Mouse (Mus musculus) G1E (cell line): ENCODE data around the gene Mrps12. TPM values are rescaled to one million over a fixed set of nuclear protein-coding genes. Genes with fewer than 3 reads are reported as not detected.

ENCODE experiments used
- ATAC-seq: 2 replicates; pipeline ENCODE4 v1.8.0; 2016; ENCODE audit warnings: mild to moderate bottlenecking; ENCODE audit not compliant: insufficient number of reproducible peaks, poor library complexity, low FRiP score, severe bottlenecking; ENCODE audit errors: extremely low read depth
- DNase-seq: peaks from one replicate; pipeline ENCODE4 v3.0.0; 2012; ENCODE audit warnings: low spot score
- H3K27me3 ChIP-seq: 2 replicates; pipeline ENCODE4 v1.6.1; 2012; ENCODE audit warnings: mild to moderate bottlenecking, low read length, inconsistent platforms; ENCODE audit not compliant: insufficient read depth
- H3K36me3 ChIP-seq: replicated peaks from 2 replicates; pipeline ENCODE3; 2012; ENCODE audit warnings: mild to moderate bottlenecking, inconsistent platforms
- H3K4me1 ChIP-seq: 2 replicates; pipeline ENCODE4 v1.6.1; 2012; ENCODE audit warnings: low read depth, low read length, inconsistent platforms, mixed read lengths; ENCODE audit not compliant: insufficient read depth
- H3K4me3 ChIP-seq: 2 replicates; pipeline ENCODE4 v1.5.1; 2012; ENCODE audit warnings: low read depth, mild to moderate bottlenecking, inconsistent platforms, low read length, moderate library complexity, mixed read lengths
- H3K9me3 ChIP-seq: replicated peaks from 2 replicates; pipeline ENCODE4 v1.6.1; 2012; ENCODE audit warnings: inconsistent platforms
- CTCF ChIP-seq: IDR thresholded peaks from 2 replicates; pipeline ENCODE4 v1.5.1; 2012; ENCODE audit warnings: low read depth, low read length, inconsistent platforms, mixed read lengths
- GATA1 ChIP-seq: IDR thresholded peaks from 2 replicates; pipeline ENCODE4 v1.6.1; 2012; ENCODE audit warnings: borderline replicate concordance, low read length, inconsistent platforms, mixed read lengths
- GATA2 ChIP-seq: IDR thresholded peaks from 2 replicates; pipeline ENCODE4 v1.6.1; 2012; ENCODE audit warnings: low read depth, low read length, inconsistent platforms, borderline replicate concordance
- POLR2AphosphoS5 ChIP-seq: IDR thresholded peaks from 2 replicates; pipeline ENCODE4 v1.6.1; 2012; ENCODE audit warnings: low read depth, low read length, inconsistent platforms; ENCODE audit not compliant: insufficient replicate concordance
- TAL1 ChIP-seq: conservative IDR thresholded peaks from 2 replicates; pipeline ENCODE4 v1.6.1; 2012; ENCODE audit warnings: low read depth, low read length, inconsistent platforms, mixed read lengths
- polyA plus RNA-seq: library from polyadenylated mRNA; stranded (reverse); fragments of >175 nt; gene quantifications from 2 replicates; pipeline ENCODE4 v1.2.3, GENCODE M21; 2012
- total RNA-seq, 2 experiments: library from RNA; stranded (forward) in 1 of 2; stranded (reverse) in 1 of 2; fragments of 200-1000 nt in 1 of 2; fragments of >200 nt in 1 of 2; fragmentation: Nextera tagmentation in 1 of 2; gene quantifications; 2 replicates each; pipeline ENCODE4 v1.2.3; 2014 to 2017

The Mrps12 gene
- total and polyA plus RNA-seq, 3 experiments = 12.3 to 217 (median 24.8) TPM

GRCm38 (mm10) chr7:28717726-28718125 lies 23.9 kb downstream of the Mrps12 start:
- no peak for DNase-seq
- no peak for TF ChIP-seq GATA1
- no peak for TF ChIP-seq POLR2AphosphoS5
- TF ChIP-seq GATA2 = no peak
- TF ChIP-seq TAL1 = no peak
- no peak for TF ChIP-seq CTCF
- ATAC-seq = no peak

GRCm38 (mm10) chr7:28716590-28717281 lies 24.9 kb downstream of the Mrps12 start, which contains the start of gene Fbxo17:
Gene Fbxo17, plus strand, starts transcription at chr7:28716804.
- Histone ChIP-seq H3K9me3 (no peaks in the 10 kb centered on the region), H3K4me3 (no peak within 1 kb of the TSS), H3K36me3 (no peaks in the 10 kb centered on the region), H3K4me1 (no peaks in the 10 kb centered on the region), H3K27me3 (no peaks in the 10 kb centered on the region; the same call in 1 of the 2 replicates)
- no peak for DNase-seq
- no peak for ATAC-seq
- TF ChIP-seq TAL1 (no peak), GATA2 (no peak), CTCF (no peak), GATA1 (no peak)

More at GRCm38 (mm10) chr7:28717726-28718125, 23.9 kb downstream of the Mrps12 start:
- Histone ChIP-seq H3K4me3 (no peak overlapping the region), H3K9me3 (no peaks in the 10 kb centered on the region), H3K27me3 (no peaks in the 10 kb centered on the region; the same call in 1 of the 2 replicates), H3K36me3 (no peaks in the 10 kb centered on the region), H3K4me1 (no peaks in the 10 kb centered on the region)

DNA sequence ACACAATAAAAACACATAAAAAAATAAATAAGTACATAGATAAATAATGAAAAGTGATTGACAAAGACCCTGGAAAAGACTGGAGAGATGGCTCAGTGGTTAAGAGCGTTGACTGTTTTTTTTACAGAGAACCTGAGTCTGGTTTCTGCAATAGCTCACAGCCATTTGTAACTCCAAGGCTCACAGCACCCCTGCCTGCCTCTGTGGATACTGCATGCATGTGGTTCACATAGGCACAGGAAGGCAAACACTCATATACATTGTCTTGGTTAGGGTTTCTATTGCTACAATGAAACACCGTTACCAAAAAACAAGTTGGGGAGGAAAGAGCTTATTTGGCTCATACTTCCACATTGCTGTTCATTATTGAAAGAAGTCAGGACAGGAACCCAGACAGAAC lies 26.0 kb downstream of the Mrps12 start:
- Histone ChIP-seq H3K4me1 (no peaks in the 10 kb centered on the region), H3K36me3 (no peaks in the 10 kb centered on the region), H3K27me3 (no peaks in the 10 kb centered on the region; the same call in 1 of the 2 replicates), H3K4me3 (no peak overlapping the region), H3K9me3 (no peaks in the 10 kb centered on the region)
- DNase-seq (no peak), ATAC-seq (no peak)
- TF ChIP-seq POLR2AphosphoS5 (no peak), GATA2 (no peak), CTCF (no peak), GATA1 (no peak), TAL1 (no peak)

- no peak for DNase-seq
- H3K9me3 ChIP-seq = no peaks in the 10 kb centered on the region
- no peak for ATAC-seq
Observed at GRCm38 (mm10) chr7:28714667-28715066, 27.0 kb downstream of the Mrps12 start.

GRCm38 (mm10) chr7:28710962-28711361 lies 30.7 kb downstream of the Mrps12 start:
- DNase-seq (no peak), ATAC-seq (no peak)
- H3K9me3 ChIP-seq = no peaks in the 10 kb centered on the region; the same call in 1 of the 2 replicates
- TF ChIP-seq TAL1 (no peak), GATA1 (no peak), CTCF (peak; percentile 43; the same call in 1 of the 2 replicates)
- no peaks in the 10 kb centered on the region; the same call in 1 of the 2 replicates for H3K4me1 ChIP-seq
- H3K4me3 ChIP-seq = no peak overlapping the region
- H3K27me3 ChIP-seq = no peaks in the 10 kb centered on the region
- H3K36me3 ChIP-seq = no peaks in the 10 kb centered on the region

More at GRCm38 (mm10) chr7:28714667-28715066, 27.0 kb downstream of the Mrps12 start:
- H3K27me3 ChIP-seq = no peaks in the 10 kb centered on the region; the same call in 1 of the 2 replicates
- no peaks in the 10 kb centered on the region for H3K4me1 ChIP-seq
- H3K36me3 ChIP-seq = no peaks in the 10 kb centered on the region
- no peak for TF ChIP-seq POLR2AphosphoS5
- no peak for TF ChIP-seq CTCF
- TF ChIP-seq TAL1 = no peak
- TF ChIP-seq GATA2 = no peak
- TF ChIP-seq GATA1 = no peak
- H3K4me3 ChIP-seq = no peak overlapping the region

DNA sequence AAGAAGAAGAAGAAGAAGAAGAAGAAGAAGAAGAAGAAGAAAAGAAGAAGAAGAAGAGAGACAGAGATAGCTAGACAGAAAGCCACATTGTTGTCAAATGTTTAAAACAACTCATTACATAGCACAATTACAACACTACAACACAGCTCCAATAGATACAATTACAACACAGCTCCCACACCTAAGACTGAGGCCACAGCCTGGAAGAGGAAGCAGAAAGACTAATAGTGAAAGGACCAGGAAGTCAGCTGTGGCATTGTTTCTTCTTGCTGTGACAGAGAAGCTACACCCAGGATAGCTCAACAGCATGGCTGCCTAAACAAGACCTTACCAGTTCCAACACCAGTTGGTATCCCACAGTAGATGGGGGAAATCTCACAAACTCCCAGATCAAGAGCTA lies 32.2 kb downstream of the Mrps12 start:
- H3K9me3 ChIP-seq = no peaks in the 10 kb centered on the region; the same call in 1 of the 2 replicates
- ATAC-seq = no peak
- H3K4me1 ChIP-seq = no peaks in the 10 kb centered on the region; the same call in 1 of the 2 replicates
- DNase-seq = no peak
- H3K27me3 ChIP-seq = no peaks in the 10 kb centered on the region
- no peaks in the 10 kb centered on the region for H3K36me3 ChIP-seq
- TF ChIP-seq CTCF (no peak), POLR2AphosphoS5 (no peak), GATA2 (no peak), GATA1 (no peak), TAL1 (no peak)
- no peak overlapping the region for H3K4me3 ChIP-seq
